Mouse (Mus musculus): ENCODE measurements around the gene Rad18. TPM values are rescaled to one million over a fixed set of nuclear protein-coding genes. Genes with fewer than 3 reads are reported as not detected.

Gene Rad18
- polyA plus RNA-seq, 1 experiment from 2014 or later: 18.4 TPM

DNA sequence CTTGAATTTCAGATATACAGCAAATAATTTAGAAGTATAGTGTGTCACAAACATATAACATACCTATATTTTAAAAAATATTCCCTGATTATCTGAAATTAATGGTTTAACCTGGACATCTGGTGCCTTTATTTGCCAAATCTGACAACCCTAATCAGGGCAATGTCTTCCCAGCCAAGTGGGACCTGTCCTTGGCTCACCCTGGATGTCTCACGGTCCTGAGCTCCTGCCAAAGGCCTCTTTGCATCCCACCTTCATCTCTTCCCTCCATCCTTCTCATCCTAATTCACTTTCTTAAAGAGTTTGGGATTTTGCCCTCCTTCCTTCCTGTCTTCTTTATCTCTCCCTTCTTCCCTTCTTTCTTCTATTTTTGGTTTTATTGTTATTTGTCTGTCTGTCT lies 2.6 kb upstream of the Rad18 start:
- WGBS: 54% methylated on average over 1 of the region's 1 CpGs
- ATAC-seq: no peak
- Histone ChIP-seq H3K9ac (ENCODE audit: low read length) (no peak overlapping the region), H3K36me3 (ENCODE audit: control insufficient read depth, insufficient read depth, low read length) (no peaks in the 10 kb centered on the region), H3K27ac (ENCODE audit: low read depth, low read length) (no peak overlapping the region), H3K4me1 (ENCODE audit: control insufficient read depth, insufficient read depth, low read length) (peaks cover 6% of the 10 kb centered on the region; the same call in 1 of the 2 replicates), H3K4me2 (ENCODE audit: low read length) (no peak overlapping the region), H3K9me3 (replicated peaks; ENCODE audit: control insufficient read depth, low read length) (no peaks in the 10 kb centered on the region), H3K27me3 (replicated peaks; ENCODE audit: control insufficient read depth, insufficient read depth, low read length) (no peaks in the 10 kb centered on the region), H3K4me3 (ENCODE audit: low read depth, low read length) (no peak overlapping the region)
- no peak for DNase-seq (ENCODE audit: low spot score)

DNA sequence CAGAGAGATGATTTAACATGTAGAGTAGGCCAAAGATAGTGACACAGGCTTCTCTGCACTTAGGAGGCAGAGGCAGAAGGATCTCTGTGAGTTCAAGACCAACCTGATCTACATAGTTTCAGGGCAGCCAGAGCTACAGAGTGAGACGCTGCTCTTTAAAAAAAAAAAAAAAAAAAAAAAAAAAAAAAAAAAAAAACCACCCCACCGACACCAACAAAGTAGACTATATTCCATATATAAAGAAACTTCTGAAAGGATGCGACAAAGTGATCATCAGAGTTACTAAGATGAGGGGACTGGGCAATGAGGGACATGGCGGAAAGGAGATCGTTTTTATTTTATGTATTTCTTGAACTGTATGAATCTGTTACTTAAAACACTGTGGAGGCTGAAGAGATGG lies 2.0 kb downstream of the Rad18 start:
- DNase-seq (ENCODE audit: low spot score): no peak
- Histone ChIP-seq H3K4me1 (ENCODE audit: control insufficient read depth, insufficient read depth, low read length) (peaks cover 6% of the 10 kb centered on the region; the same call in 1 of the 2 replicates), H3K4me2 (ENCODE audit: low read length) (no peak overlapping the region), H3K4me3 (ENCODE audit: low read depth, low read length) (no peak overlapping the region), H3K27ac (ENCODE audit: low read depth, low read length) (no peak overlapping the region), H3K27me3 (replicated peaks; ENCODE audit: control insufficient read depth, insufficient read depth, low read length) (no peaks in the 10 kb centered on the region), H3K9me3 (replicated peaks; ENCODE audit: control insufficient read depth, low read length) (no peaks in the 10 kb centered on the region), H3K36me3 (ENCODE audit: control insufficient read depth, insufficient read depth, low read length) (no peaks in the 10 kb centered on the region), H3K9ac (ENCODE audit: low read length) (no peak overlapping the region)
- no peak for ATAC-seq
- 93% methylated on average over 5 of the region's 5 CpGs for WGBS

DNA sequence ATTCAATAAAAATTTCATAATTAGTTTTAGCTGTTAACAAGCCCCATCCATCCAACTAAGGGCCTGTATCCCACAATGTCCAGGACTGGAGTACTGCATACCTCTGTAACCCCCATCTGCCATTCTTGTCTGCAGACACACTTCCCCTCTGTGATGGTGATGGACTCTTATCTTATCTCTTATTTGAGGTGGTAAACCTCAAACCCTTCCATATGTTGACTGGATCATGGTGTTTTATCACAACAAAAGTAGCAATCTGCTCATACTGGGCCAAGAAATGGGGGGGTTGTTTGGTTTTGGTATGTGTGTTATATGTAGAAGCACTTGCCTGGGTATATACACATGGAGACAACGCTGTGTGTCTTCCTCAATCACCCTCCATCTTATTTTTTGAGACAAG lies 5.0 kb downstream of the Rad18 start:
- ATAC-seq (no peak), DNase-seq (ENCODE audit: low spot score) (no peak)
- no peak overlapping the region for H3K4me2 ChIP-seq (ENCODE audit: low read length)
- no peak overlapping the region for H3K4me3 ChIP-seq (ENCODE audit: low read depth, low read length)
- no peaks in the 10 kb centered on the region for H3K27me3 ChIP-seq (replicated peaks; ENCODE audit: control insufficient read depth, insufficient read depth, low read length)
- H3K36me3 ChIP-seq (ENCODE audit: control insufficient read depth, insufficient read depth, low read length): 0 out of 2 replicates have a peak, but pooled peaks cover 2% of the 10 kb centered on the region
- H3K4me1 ChIP-seq (ENCODE audit: control insufficient read depth, insufficient read depth, low read length): peaks cover 6% of the 10 kb centered on the region; the same call in 1 of the 2 replicates
- WGBS: 97% methylated on average over 1 of the region's 1 CpGs
- H3K27ac ChIP-seq (ENCODE audit: low read depth, low read length): no peak overlapping the region
- H3K9ac ChIP-seq (ENCODE audit: low read length): no peak overlapping the region
- no peaks in the 10 kb centered on the region for H3K9me3 ChIP-seq (replicated peaks; ENCODE audit: control insufficient read depth, low read length)

DNA sequence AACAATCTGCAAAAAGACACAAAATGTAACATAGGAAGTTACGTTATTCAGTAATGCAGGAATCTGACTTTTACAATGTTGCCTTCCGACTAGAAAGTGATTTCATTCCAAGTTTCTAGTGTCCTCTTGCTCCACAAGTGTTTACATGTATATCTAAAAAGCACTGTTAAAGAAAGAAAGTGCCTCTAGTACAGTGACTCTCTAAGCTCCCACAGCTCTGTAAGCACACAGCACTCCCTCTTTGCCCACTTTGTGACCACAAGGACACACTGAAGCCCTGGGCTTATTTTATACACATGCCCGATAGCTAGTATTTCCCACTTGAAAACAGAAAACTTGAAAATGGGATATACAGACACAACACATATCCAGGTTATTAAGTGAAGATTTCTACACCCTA lies 8.5 kb downstream of the Rad18 start:
- 97% methylated on average over 3 of the region's 3 CpGs for WGBS
- no peak overlapping the region for H3K4me3 ChIP-seq (ENCODE audit: low read depth, low read length)
- H3K4me2 ChIP-seq (ENCODE audit: low read length): no peak overlapping the region
- H3K27ac ChIP-seq (ENCODE audit: low read depth, low read length): no peak overlapping the region
- no peak overlapping the region for H3K9ac ChIP-seq (ENCODE audit: low read length)
- H3K4me1 ChIP-seq (ENCODE audit: control insufficient read depth, insufficient read depth, low read length): no peaks in the 10 kb centered on the region
- no peak for ATAC-seq
- no peaks in the 10 kb centered on the region for H3K9me3 ChIP-seq (replicated peaks; ENCODE audit: control insufficient read depth, low read length)
- H3K36me3 ChIP-seq (ENCODE audit: control insufficient read depth, insufficient read depth, low read length): 0 out of 2 replicates have a peak, but pooled peaks cover 5% of the 10 kb centered on the region
- no peak for DNase-seq (ENCODE audit: low spot score)
- H3K27me3 ChIP-seq (replicated peaks; ENCODE audit: control insufficient read depth, insufficient read depth, low read length): no peaks in the 10 kb centered on the region

DNA sequence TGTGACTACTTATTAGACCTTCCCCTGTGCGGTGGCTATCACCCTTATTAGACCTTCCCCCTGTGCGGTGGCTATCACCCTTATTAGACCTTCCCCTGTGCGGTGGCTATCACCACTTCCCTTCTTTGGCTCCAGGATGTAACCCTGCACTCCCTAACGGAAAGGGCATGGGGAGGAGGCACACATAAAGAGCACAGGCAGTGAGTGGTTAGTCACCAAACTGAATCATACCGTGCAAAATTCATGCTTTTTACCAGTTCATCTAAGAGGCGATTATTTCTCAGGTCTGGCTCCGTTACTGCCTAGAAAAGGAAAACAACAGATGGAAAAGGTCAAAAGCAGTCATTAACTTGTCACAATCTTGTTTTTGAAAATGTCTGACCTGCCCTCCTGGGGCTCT lies 10.0 kb downstream of the Rad18 start:
- Histone ChIP-seq H3K4me1 (ENCODE audit: control insufficient read depth, insufficient read depth, low read length) (no peaks in the 10 kb centered on the region), H3K4me2 (ENCODE audit: low read length) (no peak overlapping the region), H3K36me3 (ENCODE audit: control insufficient read depth, insufficient read depth, low read length) (0 out of 2 replicates have a peak, but pooled peaks cover 5% of the 10 kb centered on the region), H3K4me3 (ENCODE audit: low read depth, low read length) (no peak overlapping the region), H3K27ac (ENCODE audit: low read depth, low read length) (no peak overlapping the region), H3K9ac (ENCODE audit: low read length) (no peak overlapping the region), H3K9me3 (replicated peaks; ENCODE audit: control insufficient read depth, low read length) (no peaks in the 10 kb centered on the region), H3K27me3 (replicated peaks; ENCODE audit: control insufficient read depth, insufficient read depth, low read length) (no peaks in the 10 kb centered on the region)
- WGBS: 90% methylated on average over 7 of the region's 7 CpGs
- no peak for ATAC-seq
- DNase-seq (ENCODE audit: low spot score): no peak

DNA sequence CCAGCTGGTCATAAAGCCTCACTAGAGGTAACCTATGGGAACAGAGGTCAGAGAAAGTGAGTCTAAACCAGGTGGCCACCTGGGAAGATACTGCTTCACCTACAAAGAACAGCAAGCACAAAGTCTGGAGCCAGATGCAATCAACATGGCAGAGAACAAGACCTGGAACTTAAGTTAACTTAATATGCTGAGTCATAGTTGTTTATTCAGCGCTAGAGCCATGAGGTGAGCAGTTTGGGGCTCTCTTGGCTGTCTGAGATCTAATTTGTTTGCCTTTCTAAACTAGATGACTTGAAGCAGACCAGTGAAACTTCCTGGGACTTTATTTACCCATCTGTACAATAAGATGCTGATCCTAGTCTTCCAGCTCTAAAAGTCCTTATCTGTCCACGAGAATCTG lies 12.4 kb downstream of the Rad18 start:
- Histone ChIP-seq H3K27me3 (replicated peaks; ENCODE audit: control insufficient read depth, insufficient read depth, low read length) (no peaks in the 10 kb centered on the region), H3K36me3 (ENCODE audit: control insufficient read depth, insufficient read depth, low read length) (peaks cover 21% of the 10 kb centered on the region), H3K4me2 (ENCODE audit: low read length) (no peak overlapping the region), H3K27ac (ENCODE audit: low read depth, low read length) (no peak overlapping the region), H3K9ac (ENCODE audit: low read length) (no peak overlapping the region), H3K4me1 (ENCODE audit: control insufficient read depth, insufficient read depth, low read length) (no peaks in the 10 kb centered on the region), H3K9me3 (replicated peaks; ENCODE audit: control insufficient read depth, low read length) (no peaks in the 10 kb centered on the region), H3K4me3 (ENCODE audit: low read depth, low read length) (no peak overlapping the region)
- DNase-seq (ENCODE audit: low spot score) (no peak), ATAC-seq (no peak)
- WGBS: 91% methylated on average over 2 of the region's 2 CpGs

DNA sequence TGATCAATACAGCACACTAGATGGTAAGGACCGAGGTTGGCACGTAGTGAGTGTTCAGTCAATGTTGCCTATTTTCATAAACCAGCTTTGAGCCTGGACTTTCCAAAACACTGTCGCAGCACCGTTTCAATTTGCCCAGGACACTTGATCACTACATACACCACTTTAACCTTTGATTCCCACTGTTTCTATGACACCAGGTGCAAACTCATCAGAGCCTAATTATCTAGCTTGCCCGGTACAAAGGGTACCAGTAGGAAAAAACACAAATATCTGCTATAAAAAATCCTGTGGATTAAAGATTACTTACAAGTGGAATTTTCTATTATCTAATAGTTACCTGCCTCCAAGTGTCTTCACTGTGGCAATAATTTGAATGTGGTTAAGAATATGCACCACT lies 64.4 kb downstream of the Rad18 start:
- WGBS: 88% methylated on average over 5 of the region's 5 CpGs
- H3K4me1 ChIP-seq (ENCODE audit: control insufficient read depth, insufficient read depth, low read length): no peaks in the 10 kb centered on the region
- peaks cover 4% of the 10 kb centered on the region; the same call in 1 of the 2 replicates for H3K36me3 ChIP-seq (ENCODE audit: control insufficient read depth, insufficient read depth, low read length)
- DNase-seq (ENCODE audit: low spot score) (no peak), ATAC-seq (no peak)
- no peaks in the 10 kb centered on the region for H3K27me3 ChIP-seq (replicated peaks; ENCODE audit: control insufficient read depth, insufficient read depth, low read length)
- no peak overlapping the region for H3K27ac ChIP-seq (ENCODE audit: low read depth, low read length)
- no peaks in the 10 kb centered on the region for H3K9me3 ChIP-seq (replicated peaks; ENCODE audit: control insufficient read depth, low read length)
- no peak overlapping the region for H3K9ac ChIP-seq (ENCODE audit: low read length)
- no peak overlapping the region for H3K4me3 ChIP-seq (ENCODE audit: low read depth, low read length)
- no peak overlapping the region for H3K4me2 ChIP-seq (ENCODE audit: low read length)

DNA sequence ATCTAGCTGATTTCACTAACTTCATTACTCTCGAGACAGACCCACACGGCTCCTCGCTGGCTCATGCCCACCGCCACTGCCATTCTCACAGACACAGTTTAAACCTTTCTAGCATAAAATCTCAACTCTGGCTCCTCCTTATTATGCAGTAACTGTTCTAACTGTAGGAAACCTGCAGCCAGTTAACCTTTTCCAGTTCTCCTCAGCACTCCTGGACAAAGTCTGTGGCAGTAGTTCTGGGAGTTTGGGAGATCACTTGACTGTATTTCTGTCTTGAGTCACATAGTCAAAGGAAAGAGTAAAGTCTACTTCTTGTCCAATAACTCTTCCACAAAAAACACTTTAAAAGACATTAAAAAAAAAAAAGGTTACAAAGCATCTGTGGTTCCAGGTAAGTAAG lies 66.2 kb downstream of the Rad18 start:
- Histone ChIP-seq H3K27me3 (replicated peaks; ENCODE audit: control insufficient read depth, insufficient read depth, low read length) (no peaks in the 10 kb centered on the region), H3K27ac (ENCODE audit: low read depth, low read length) (no peak overlapping the region), H3K36me3 (ENCODE audit: control insufficient read depth, insufficient read depth, low read length) (peaks cover 7% of the 10 kb centered on the region; the same call in 1 of the 2 replicates), H3K9me3 (replicated peaks; ENCODE audit: control insufficient read depth, low read length) (no peaks in the 10 kb centered on the region), H3K4me1 (ENCODE audit: control insufficient read depth, insufficient read depth, low read length) (no peaks in the 10 kb centered on the region), H3K4me2 (ENCODE audit: low read length) (no peak overlapping the region), H3K4me3 (ENCODE audit: low read depth, low read length) (no peak overlapping the region), H3K9ac (ENCODE audit: low read length) (no peak overlapping the region)
- DNase-seq (ENCODE audit: low spot score): no peak
- 94% methylated on average over 4 of the region's 4 CpGs for WGBS
- ATAC-seq: no peak

DNA sequence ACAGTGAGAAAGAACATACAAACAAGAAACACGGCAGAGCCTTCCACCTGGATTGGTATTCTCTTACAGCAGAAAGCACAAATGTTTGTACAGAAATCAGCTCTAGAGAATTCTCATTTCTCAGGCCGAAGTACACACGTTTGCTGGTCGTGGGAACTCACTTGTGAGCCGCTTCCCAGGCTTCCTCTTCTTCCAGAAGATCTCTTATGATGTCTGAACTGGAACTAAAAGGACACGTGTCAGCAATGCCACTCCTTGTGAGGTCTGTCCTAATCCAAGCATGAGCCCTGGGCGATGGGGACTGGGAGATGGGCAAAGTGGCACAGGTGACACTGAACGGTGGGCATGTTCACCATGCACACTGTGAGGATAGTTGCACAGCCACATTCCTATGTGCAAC lies 68.2 kb downstream of the Rad18 start:
- H3K4me1 ChIP-seq (ENCODE audit: control insufficient read depth, insufficient read depth, low read length): no peaks in the 10 kb centered on the region
- H3K36me3 ChIP-seq (ENCODE audit: control insufficient read depth, insufficient read depth, low read length): peaks cover 7% of the 10 kb centered on the region; the same call in 1 of the 2 replicates
- H3K27ac ChIP-seq (ENCODE audit: low read depth, low read length): no peak overlapping the region
- no peak overlapping the region for H3K4me3 ChIP-seq (ENCODE audit: low read depth, low read length)
- no peak for ATAC-seq
- no peaks in the 10 kb centered on the region for H3K27me3 ChIP-seq (replicated peaks; ENCODE audit: control insufficient read depth, insufficient read depth, low read length)
- no peak overlapping the region for H3K4me2 ChIP-seq (ENCODE audit: low read length)
- no peak overlapping the region for H3K9ac ChIP-seq (ENCODE audit: low read length)
- no peaks in the 10 kb centered on the region for H3K9me3 ChIP-seq (replicated peaks; ENCODE audit: control insufficient read depth, low read length)
- WGBS: 89% methylated on average over 8 of the region's 8 CpGs
- no peak for DNase-seq (ENCODE audit: low spot score)

Data from forebrain, embryonic 14.5 days (tissue).